Mouse (Mus musculus) cerebellum, postnatal 36 days (tissue): Measurements from ENCODE around the gene Lypd6.

Experiments
- DNase-seq, 2 experiments: peaks; one replicate each; pipeline ENCODE4 v3.0.0; 2021 to 2022; ENCODE audit warnings: mixed read lengths in 2 of 2

Lypd6 gene

DNA sequence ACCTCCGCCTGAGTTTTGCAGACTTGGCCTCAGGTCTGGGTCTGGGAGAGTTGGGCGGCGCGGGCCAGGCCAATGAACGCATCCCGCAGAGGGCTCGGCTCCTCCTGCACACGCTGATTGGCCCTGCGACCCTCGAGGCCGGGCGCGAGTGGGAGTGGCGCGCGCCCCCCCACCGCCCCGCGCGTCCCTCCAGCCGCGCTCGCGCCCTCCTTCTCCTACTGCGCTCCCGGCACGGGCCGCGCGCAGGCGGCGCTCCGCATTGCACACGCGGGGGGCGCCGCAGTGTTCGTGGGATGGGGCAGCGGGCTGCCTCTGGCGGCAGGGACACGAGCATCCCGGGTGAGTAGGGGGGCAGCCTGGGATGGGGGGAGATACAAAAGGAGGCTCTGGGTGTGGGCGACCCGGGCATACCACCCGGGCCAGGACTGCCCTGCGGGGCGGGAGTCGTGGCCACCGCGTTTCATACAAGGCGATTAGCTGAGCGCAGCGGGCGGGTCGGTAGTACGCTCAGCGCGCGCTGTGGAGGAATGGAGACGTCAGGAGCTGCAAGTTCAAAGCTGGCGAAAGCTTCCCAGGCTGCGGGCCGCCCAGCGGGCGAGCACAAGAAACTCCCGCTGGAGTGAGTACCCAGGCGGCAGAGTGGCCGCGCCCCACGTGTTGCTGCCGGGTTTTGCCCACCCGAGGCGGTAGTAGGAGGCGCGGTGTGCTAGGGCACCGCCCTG is at the start of gene Lypd6:
Gene Lypd6, plus strand, starts transcription at position 184 of the 722 bp plus-strand sequence.
- peak; percentile 20 to 32 for DNase-seq

DNA sequence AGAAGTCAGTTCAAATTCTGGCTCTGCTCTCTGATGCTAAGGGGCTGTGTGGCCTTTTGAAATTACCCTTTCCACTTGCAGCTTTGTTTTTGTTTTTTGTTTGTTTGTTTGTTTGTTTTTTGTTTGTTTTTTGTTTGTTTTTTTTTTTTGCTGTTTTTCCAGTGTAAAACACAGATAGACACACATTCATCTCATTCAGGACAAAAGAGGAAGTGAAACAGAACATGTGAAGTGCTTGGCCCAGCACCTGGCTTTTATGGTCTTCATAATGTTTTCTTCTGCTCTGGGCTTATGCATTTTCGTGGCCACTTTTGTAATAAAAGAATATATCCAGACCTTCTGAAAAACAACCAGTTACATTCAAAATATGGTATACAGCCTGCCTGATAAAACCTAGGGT is 46.8 kb upstream of the Lypd6 start:
- DNase-seq, result no peak

DNA sequence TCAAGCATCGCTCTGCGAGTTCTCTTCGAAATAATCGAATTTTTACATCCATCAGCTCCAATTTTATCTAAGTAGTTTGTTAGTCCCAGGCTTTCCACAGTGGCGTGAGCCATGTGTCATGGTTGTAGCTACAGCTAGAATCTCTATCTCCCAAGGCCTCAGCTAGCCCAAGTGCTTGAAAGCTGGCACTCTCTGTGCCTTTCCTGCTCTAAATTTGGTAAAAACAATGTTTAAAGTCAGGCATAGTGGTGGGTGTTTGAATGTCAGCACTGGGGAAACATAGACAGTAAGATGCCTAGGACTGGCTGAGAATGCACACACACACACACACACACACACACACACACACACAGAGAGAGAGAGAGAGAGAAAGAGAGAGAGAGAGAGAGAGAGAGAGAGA is 40.7 kb upstream of the Lypd6 start:
- DNase-seq, result no peak

DNA sequence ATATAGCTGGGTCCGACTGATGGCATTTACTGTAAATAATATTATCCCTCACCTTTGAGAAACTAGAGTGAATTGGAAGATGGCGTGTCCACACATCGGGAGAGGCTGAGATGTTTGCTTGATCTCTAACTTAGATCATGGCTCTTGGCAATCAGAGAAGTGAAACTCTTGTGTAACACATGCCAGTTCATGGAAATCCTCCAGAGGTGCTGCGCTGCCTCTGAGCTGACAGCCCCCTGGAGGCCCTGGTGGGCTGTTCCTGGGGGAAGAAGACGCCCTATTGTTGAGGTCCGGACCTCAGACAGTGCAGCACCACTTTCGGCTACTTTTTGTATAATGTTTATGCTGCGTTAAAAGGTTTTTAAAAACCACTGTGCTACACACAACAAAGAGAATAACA is 37.3 kb upstream of the Lypd6 start:
- no peak for DNase-seq

DNA sequence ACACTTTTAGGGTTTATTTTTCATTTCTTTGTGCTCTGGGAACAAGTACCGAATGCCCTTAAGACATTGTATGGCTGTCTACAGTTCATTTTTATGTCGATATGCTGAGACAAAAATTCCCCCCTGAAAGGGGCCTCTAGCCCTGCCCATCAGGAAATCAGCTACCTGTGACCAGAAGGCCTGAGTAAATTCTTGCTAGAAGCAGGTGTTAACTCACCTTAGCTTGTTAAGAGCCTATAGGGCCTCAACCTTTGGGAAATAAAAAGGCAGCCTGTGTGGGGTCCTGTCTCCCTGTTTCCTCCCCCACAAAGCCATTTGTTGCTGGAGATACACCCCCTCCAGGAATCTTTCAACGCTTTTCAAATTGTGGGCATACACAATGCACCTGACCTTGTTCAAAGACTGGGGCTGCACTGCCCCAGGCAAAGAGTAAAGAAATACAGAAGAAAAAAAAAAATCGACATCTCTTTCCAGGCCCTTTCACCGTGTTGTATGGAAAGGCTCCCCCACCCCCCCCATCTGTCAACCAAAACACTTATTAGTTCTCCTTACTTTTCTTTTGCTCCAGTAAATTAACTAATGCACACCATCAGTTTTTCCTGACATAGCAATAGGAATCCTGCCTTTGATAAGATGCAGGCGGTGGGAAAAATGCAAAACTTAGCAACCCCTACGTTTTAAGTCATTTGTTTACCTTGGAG is 21.9 kb upstream of the Lypd6 start:
- no peak for DNase-seq

DNA sequence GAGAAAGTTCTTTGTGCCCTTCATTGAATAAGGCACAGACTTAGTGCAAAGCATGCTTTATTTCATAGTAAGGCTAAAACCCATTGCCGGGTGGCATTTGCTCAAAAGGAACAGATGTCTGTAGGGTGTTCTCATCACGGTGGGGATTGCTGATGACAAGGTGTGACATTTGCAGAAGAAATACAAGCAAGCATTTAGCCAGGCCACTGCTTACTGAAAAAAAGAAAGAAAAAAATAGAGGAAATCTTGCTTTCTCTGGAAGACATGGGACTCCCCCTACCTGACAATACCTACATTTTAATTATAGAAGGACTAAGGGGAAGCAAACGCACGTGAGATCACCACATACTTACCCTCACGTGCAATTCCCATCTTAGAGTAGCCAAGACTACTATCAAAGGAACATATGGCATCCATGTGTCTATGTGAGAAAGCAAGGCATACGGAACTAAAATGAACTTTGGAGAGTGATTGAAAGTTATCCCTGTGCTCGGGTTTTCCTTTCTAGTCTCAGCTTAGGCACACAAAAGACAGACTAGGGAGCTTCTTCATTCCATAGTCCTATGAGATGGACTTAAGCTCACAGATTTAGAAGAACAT is 21.3 kb upstream of the Lypd6 start:
- peak in 1 of 2 experiments; percentile 13 for DNase-seq

DNA sequence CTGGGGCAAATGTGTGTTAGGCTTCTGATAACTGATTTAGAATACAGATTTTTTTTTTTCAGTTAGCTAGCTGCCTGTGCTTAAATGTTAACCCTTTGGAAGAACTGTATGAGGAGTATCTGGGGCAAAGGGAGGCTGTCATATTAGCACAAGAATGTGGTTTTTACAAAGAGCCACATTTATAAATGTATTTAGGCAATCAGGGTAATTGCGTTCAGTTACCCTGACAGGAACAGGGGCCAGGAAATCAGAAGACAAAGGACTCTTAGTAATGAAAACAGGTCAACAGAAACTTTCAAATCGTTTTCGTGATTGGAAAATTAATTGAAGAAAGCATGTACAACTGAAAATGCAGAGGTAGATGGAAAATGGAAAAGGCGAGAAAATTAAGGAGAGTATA is 20.4 kb upstream of the Lypd6 start:
- DNase-seq, result no peak

DNA sequence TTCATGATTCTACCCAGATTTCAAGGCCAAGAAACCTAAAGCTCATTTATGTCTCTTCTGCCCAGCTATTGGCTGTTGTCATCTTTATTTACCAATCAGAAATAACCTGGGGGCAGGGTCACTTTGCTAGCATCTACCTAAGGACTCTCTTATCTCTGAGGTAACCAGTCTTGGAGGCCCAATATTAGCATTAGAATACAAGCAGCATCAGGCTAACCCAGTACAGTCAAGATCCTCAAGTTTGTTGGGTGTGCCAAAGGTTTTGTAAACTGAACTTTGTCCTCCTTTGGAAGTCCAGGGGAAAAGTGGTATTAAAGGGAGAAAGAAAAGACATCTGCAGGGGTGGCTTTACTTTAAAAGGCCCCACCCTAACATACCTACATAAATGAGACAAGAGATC is 17.8 kb upstream of the Lypd6 start:
- DNase-seq, result no peak

DNA sequence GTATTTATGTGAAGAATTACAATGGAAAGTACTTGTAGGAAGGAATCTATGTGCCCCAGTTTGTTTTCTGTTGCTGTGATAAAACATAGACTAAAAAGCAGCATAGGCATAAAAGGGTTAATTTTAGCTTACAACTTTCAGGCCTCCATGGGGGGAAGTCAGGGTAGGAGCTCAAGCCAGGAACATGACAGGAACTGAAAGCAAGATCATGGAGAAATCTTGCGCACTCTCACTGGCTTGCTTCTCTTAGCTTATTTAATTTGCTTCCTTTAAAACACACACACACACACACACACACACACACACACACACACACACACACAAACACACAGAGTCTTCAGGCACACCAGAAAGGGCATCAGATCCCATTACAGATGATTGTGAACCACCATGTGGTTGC is 12.3 kb upstream of the Lypd6 start:
- no peak for DNase-seq

DNA sequence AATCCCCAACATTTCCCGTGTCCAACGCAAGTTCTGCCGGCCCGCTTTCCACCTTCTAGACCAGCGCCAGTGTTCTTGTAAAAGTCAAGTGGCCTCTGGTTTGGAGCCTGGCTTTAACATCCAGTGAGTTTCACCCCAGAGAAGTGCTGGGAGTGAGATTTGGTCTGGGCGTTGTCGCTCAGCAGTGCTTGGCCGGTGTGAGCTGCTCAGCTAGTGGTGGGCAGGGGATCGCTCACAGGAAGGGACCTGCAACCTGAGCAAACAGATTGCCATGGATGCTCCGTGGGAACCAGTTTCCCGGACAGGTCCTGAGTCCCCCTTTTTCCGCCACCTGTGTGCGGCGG is 355 bp upstream of the Lypd6 start:
- DNase-seq, result no peak

DNA sequence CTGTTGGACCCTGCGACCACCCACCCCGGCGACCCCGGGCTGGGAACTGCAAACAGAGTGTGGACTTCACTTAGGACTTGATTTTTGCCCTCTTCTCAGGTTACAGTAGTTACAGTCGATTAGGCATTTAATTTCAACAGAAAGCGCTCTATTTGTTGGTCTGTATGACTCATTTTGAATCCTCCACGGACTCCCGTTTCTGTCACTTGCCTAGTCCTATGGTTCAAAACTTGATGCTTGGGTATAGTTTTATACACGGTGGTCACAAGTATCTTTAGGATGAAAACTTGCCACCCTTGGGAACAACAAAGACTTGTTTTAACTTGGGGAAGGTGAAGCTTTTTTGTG is 713 bp downstream of the Lypd6 start:
- no peak for DNase-seq

DNA sequence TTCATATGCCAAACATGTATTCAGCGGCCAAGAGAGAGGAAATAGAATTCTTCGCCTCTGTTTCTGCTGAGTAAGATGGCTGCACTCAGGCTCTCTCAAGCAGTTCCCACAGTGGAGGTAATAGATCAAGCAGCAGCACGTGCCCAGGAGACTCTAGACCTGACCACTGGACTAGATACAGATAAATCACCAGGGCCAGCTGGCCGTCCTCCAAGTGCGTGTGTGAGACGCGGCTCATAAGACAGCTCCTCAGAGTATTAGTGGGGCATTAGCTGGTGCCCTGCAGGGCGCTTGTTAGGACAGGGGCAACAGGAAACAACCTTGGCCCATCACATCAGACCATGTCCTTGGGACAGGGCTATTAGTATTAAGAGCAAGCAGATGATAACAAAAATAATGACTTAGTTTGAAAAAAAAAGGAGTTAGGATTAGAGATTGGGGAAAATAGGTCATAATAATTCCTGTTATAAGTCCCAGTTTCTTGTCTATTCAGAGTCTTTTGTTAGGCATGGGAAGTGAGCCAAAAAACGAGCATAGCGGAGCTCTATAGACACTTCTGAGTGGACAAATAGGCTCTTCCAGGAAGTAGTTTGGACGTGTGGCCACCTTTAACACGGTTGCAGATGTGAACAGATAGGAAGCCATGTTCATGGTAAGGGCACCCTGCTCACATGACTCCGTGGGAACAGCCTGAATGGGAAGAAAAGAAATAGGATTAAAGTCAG is 3.5 kb downstream of the Lypd6 start:
- peak in 1 of 2 experiments; percentile 7 for DNase-seq

DNA sequence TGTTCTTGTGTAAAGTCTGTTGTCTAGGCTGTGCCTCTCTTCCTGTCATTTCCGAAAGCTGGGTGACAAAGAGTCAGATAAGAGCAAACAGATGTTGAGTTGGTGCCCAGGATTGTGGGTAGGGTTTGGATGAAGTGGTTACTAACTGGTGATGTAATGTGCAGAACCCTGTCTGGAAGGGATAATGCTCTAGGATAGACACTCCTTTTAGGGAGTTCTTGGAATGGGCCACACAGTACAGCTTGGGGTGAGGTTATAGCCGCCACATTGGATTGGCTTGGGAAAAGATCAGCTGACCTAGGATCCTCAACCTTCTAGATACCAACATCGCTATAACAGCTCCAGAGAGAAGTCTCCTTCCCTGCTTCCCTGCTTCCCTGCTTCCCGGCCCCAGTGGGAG is 5.9 kb downstream of the Lypd6 start:
- no peak for DNase-seq

DNA sequence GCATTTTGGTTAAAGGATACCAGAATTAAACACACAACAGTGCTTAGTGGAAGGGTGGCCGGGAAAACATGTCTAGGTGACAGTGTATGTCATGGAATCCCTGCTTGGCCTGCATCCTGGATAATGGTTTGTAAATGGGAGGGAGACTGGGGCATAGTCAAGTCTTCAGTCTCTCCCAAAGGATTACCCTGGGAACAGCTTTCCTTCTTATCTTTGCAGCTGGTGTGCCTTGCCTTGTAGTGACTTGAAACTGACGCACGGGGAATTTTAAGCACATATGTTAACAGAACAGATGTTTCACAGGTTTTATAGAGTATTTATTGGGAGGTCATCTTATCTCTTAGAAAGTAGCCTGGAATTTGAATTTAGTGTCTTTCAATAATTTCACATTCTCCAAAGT is 18.5 kb downstream of the Lypd6 start:
- DNase-seq, result no peak

DNA sequence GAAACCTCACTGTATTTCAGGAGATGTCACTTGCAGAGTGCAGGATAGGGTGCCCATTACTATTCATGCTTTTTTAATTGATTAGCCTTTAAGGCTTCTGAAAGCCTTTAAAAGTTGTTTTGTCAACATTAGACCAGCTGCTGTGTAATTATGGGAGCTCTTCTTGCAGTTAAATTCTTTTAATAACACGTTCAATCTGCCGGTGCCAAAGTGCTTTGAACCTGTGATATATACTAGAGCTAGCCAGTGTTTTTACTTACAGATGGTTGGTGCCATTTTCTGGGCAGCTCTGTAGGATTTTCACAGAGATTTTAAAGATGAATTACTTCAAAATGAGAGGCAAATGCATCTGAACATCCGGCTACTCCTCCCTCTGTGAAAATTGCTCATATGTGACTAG is 21.5 kb downstream of the Lypd6 start:
- DNase-seq, result no peak

DNA sequence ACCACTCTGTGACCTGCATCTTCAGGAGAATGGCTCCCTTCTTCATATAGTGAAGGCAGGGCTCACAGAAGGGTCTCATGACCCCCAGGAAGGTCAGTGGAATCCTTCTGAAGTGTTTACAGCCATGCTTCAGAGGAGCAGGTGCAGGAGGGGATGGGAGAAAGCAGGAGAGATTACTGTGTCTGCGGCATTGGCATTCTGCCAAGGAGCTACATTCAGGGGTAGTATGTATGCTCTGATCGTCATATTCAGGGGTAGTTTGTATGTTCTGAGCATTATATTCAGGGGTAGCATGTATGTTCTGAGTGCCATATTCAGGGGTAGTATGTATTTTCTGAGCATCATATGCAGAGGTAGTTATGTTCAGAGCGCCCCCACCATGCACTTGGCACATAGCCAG is 30.1 kb downstream of the Lypd6 start:
- no peak for DNase-seq

DNA sequence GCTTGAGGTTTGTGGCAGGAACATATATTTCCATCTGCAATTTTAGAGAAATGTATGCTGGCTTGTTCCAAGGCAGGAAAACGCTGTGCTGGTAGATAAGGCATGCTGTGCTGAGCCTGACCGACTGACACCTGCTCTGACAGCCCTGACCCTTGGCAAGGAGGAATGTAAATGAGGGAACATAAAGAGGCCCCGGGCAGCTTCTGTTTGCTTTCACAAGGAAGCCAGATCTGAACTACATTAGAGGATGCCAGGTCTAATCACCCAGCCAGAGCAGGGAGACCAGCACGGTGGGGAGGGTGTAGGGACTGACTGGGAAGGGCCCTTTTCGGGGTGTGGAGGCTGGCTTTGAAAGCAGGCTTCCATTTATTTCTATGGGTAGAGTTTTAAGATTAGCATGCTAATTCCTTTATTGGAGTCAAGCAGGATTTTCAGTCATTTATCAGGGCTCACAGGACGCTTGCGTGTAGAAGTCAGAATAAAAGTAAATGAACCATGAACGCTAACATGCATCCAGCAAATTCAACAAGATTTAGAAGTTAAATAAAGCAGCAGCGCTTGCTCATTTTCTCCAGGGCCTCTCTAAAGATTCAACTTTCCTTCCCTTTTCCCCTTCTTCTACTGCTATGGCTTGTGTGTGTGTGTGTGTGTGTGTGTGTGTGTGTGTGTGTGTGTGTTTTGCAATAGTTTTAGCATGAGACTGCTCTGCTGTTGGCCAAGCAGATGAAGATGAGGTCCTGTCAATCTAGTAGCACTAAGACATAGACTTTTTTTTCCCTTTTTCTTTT is 34.3 kb downstream of the Lypd6 start:
- DNase-seq, result no peak

DNA sequence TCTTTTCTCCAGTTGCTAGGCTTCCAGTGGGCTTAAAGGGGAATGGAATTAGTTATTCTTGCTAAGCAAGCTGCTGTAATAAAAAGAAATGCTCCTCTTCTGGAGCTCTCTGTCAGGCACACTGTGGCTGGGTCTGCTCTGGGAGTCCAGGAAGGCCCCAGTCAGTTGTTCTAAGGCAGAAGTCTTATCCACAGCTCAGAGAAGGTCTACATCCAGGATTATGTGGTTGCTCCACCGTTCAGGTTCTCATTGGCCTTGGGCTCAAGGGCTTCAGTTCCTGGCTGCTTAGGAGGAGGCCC is 34.9 kb downstream of the Lypd6 start:
- DNase-seq, result no peak

DNA sequence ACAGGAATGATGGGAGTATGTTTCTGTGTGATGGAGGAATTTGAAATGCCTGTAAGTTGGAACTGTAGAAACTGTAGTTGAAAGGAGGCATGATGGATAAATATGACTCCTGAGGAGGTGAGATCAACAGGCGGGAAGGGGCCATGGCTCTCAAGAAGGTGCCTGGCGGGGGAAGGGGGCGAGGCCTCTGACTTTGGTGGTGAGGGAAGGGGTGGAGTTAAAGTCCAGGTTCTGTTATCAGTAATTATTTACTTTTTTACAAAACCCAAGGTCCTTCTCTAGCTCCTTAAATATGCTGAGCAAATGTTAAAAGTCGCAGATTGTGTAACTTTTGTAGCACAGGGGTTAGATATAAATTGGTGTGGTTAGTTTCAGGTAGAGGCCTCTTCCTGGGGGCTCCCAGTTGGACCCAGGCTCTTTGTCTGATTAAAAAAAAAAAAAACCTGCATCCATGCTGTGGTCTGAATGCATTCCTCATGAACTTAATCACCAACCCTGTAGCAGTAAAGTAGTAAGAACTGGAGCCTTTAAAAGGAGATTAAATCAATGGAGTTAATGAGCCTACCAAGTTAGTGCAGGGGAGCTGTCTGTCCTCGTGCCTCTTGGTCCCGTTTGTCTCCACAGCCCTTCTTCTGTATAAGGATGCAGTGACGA is 37.7 kb downstream of the Lypd6 start:
- no peak for DNase-seq

DNA sequence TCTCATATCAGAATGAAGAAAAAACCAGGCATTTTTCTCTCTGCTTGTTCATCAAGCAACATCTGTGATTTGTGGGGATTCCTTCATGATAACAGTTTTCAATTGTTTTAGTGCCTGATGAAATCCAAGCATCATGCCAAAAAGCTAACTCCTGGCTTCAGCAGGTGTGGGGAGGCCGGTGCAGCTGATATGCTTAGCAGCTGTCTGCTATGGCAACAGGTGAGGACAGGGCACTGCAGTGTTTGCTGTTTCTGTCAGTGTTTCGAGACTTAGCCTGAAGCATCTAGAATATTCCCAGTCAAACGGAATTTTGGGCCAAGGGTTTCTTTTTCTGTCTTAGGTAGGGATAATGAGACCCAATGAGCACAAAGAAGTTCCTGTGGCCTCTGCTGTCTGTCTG is 39.4 kb downstream of the Lypd6 start:
- no peak for DNase-seq

DNA sequence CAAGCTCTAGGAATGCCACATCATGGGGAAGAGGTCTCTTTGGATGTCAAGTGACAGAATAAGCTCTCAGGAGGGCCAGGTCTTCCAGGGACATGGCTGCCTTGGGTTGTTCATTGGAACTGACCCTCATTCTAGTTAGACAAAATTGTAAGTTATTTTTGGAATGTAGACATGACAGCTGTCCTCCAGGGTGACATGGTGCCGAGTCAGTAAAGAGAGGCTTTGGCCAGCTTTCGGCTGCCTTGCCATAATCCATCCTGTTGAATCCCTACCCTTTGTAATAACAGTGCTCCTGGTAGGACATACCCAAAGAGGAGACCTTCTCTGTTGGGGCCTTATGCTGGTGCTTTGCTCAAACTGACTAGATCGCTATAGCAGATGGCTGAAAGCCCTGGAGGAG is 39.8 kb downstream of the Lypd6 start:
- no peak for DNase-seq

DNA sequence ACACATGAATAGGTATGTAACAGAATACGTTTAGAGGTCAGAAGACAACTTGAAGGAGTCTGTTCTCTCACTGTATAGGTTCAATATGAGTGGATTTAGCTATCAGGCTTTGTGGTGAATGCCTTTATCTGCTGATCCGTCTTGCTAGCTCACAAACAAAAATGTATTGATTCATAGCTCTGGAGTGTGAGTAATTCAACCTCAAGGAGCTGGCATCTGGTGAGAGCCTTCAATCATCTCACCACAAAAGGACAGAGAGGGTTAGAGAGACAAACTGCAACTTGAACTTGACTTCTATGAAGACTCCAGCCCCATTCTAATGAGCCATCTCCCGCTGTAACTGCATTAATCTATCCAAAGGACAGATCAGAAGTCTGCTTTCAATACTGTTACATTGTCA is 40.6 kb downstream of the Lypd6 start:
- no peak for DNase-seq

DNA sequence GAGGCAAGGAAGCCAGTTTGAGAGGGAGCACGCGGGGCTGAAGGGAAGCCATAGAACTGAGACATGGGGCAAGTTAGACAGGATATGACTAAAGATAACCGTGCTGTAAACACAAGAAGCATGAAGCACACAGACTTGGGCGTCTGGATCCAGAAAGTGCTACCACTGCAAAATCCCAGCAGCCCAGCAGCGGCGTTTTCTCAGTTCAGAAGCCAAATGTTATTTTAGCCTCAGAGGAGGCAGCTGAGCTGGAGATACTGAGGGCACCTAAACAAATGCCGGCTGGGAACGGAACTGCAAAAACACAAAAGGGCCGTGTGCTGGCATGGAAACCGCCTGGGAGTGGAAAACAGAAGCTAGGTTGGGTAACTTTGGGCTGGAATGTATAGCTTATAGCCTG is 43.9 kb downstream of the Lypd6 start:
- no peak for DNase-seq
